Mouse (Mus musculus): ENCODE measurements around the gene Acbd4.

Acbd4 gene

GRCm38 (mm10) chr11:103101481-103101865, at the start of gene Acbd4, which contains the start of gene Plcd3:
TSS of gene Acbd4 (plus strand) at chr11:103101682.
TSS of gene Plcd3 (minus strand) at chr11:103101658.
- in situ Hi-C loops (cut with MboI) = loop anchor here (5.0 kb wide), 1 partner anchor 56 kb away; no protein-coding TSS in a partner anchor

- in situ Hi-C loops (cut with MboI) = no loop called here
Observed at GRCm38 (mm10) chr11:103052078-103052477, 49.4 kb upstream of the Acbd4 start.

- in situ Hi-C loops (cut with MboI) = no loop called here
Observed at GRCm38 (mm10) chr11:103053191-103054076, 48.0 kb upstream of the Acbd4 start.

GRCm38 (mm10) chr11:103054798-103055197, 46.7 kb upstream of the Acbd4 start:
- in situ Hi-C loops (cut with MboI) = no loop called here

- in situ Hi-C loops (cut with MboI) = no loop called here
Observed at GRCm38 (mm10) chr11:103056636-103057035, 44.8 kb upstream of the Acbd4 start.

GRCm38 (mm10) chr11:103058499-103059085, 42.9 kb upstream of the Acbd4 start:
- in situ Hi-C loops (cut with MboI) = no loop called here

- in situ Hi-C loops (cut with MboI) = no loop called here
Observed at GRCm38 (mm10) chr11:103066191-103067050, 35.1 kb upstream of the Acbd4 start.

GRCm38 (mm10) chr11:103067051-103067361, 34.5 kb upstream of the Acbd4 start:
- in situ Hi-C loops (cut with MboI) = no loop called here

- in situ Hi-C loops (cut with MboI) = no loop called here
Observed at GRCm38 (mm10) chr11:103067457-103068001, 34.0 kb upstream of the Acbd4 start.

GRCm38 (mm10) chr11:103068272-103068671, 33.2 kb upstream of the Acbd4 start:
- in situ Hi-C loops (cut with MboI) = no loop called here

GRCm38 (mm10) chr11:103068884-103069283, 32.6 kb upstream of the Acbd4 start:
- in situ Hi-C loops (cut with MboI) = no loop called here

GRCm38 (mm10) chr11:103069731-103070130, 31.8 kb upstream of the Acbd4 start:
- in situ Hi-C loops (cut with MboI) = no loop called here

- in situ Hi-C loops (cut with MboI) = no loop called here
Observed at GRCm38 (mm10) chr11:103070322-103070880, 31.1 kb upstream of the Acbd4 start.

GRCm38 (mm10) chr11:103073671-103074070, 27.8 kb upstream of the Acbd4 start:
- in situ Hi-C loops (cut with MboI) = no loop called here

- in situ Hi-C loops (cut with MboI) = no loop called here
Observed at GRCm38 (mm10) chr11:103074121-103074650, 27.3 kb upstream of the Acbd4 start.

GRCm38 (mm10) chr11:103074796-103075323, 26.6 kb upstream of the Acbd4 start:
- in situ Hi-C loops (cut with MboI) = no loop called here

- in situ Hi-C loops (cut with MboI) = no loop called here
Observed at GRCm38 (mm10) chr11:103076010-103076409, 25.5 kb upstream of the Acbd4 start.

GRCm38 (mm10) chr11:103076581-103076980, 24.9 kb upstream of the Acbd4 start:
- in situ Hi-C loops (cut with MboI) = no loop called here

- in situ Hi-C loops (cut with MboI) = no loop called here
Observed at GRCm38 (mm10) chr11:103078131-103078530, 23.4 kb upstream of the Acbd4 start.

GRCm38 (mm10) chr11:103080323-103081091, 21.0 kb upstream of the Acbd4 start:
- in situ Hi-C loops (cut with MboI) = no loop called here
